Mouse (Mus musculus): Measurements from ENCODE around the gene Slc26a6. TPM values are rescaled to one million over a fixed set of nuclear protein-coding genes. Genes with fewer than 3 reads are reported as not detected.

Gene Slc26a6
- polyA plus RNA-seq, 1 experiment from 2014 or later, result 12.7 TPM

- Histone ChIP-seq H3K36me3 (ENCODE audit: control insufficient read depth, insufficient read depth, low read length) (no peaks in the 10 kb centered on the region; the same call in 1 of the 2 replicates), H3K9ac (ENCODE audit: low read length) (no peak overlapping the region), H3K9me3 (ENCODE audit: control insufficient read depth, low read length) (no peaks in the 10 kb centered on the region), H3K4me1 (replicated peaks; ENCODE audit: control insufficient read depth, insufficient read depth, low read length) (no peaks in the 10 kb centered on the region; the same call in 1 of the 2 replicates), H3K27me3 (ENCODE audit: control insufficient read depth, insufficient read depth, low read length) (peaks cover 8% of the 10 kb centered on the region), H3K4me3 (ENCODE audit: low read depth, low read length) (no peak overlapping the region), H3K27ac (ENCODE audit: low read depth, low read length) (no peak overlapping the region), H3K4me2 (ENCODE audit: low read depth, low read length, severe bottlenecking) (no peak overlapping the region)
- DNase-seq (ENCODE audit: low spot score) (no peak), ATAC-seq (replicated peaks; ENCODE audit: low FRiP score) (no peak)
- WGBS, result 94% methylated on average over 11 of the region's 11 CpGs
These were observed 102.2 kb downstream of the Slc26a6 start for GRCm38 (mm10) chr9:108955241-108955640.

- H3K4me1 ChIP-seq (replicated peaks; ENCODE audit: control insufficient read depth, insufficient read depth, low read length), result no peaks in the 10 kb centered on the region; the same call in 1 of the 2 replicates
- H3K4me2 ChIP-seq (ENCODE audit: low read depth, low read length, severe bottlenecking), result no peak overlapping the region
- H3K27me3 ChIP-seq (ENCODE audit: control insufficient read depth, insufficient read depth, low read length), result peaks cover 8% of the 10 kb centered on the region
- no peak overlapping the region for H3K9ac ChIP-seq (ENCODE audit: low read length)
- no peak overlapping the region for H3K4me3 ChIP-seq (ENCODE audit: low read depth, low read length)
- ATAC-seq (replicated peaks; ENCODE audit: low FRiP score) (no peak), DNase-seq (ENCODE audit: low spot score) (no peak)
- 88% methylated on average over 11 of the region's 11 CpGs for WGBS
- H3K36me3 ChIP-seq (ENCODE audit: control insufficient read depth, insufficient read depth, low read length), result no peaks in the 10 kb centered on the region
- H3K27ac ChIP-seq (ENCODE audit: low read depth, low read length), result no peak overlapping the region
- no peaks in the 10 kb centered on the region for H3K9me3 ChIP-seq (ENCODE audit: control insufficient read depth, low read length)
These were observed 102.8 kb downstream of the Slc26a6 start for GRCm38 (mm10) chr9:108955846-108956245.

Small RNA genes lying within 50 kb of the gene (microRNA-seq; reads per million reads assigned to microRNA genes)
- gene Gm23156 (ENCODE audit: insufficient number of aligned reads), result not detected

Other genes with a start within 250 kb of the Slc26a6 start
- 61.1 and 62.1 TPM in 2 replicates for gene Arih2, start 203.9 kb upstream of the Slc26a6 start, polyA plus RNA-seq (2014; fragmentation: Nextera tagmentation; extraction: Ambion mirVana)
- 22.6 and 26.0 TPM in 2 replicates for gene Slc25a20, start 191.2 kb upstream of the Slc26a6 start, polyA plus RNA-seq (2014; fragmentation: Nextera tagmentation; extraction: Ambion mirVana)
- gene Prkar2a, start 164.0 kb upstream of the Slc26a6 start, polyA plus RNA-seq (2014; fragmentation: Nextera tagmentation; extraction: Ambion mirVana), result 54.1 and 56.8 TPM in 2 replicates
- gene Ip6k2, start 69.5 kb upstream of the Slc26a6 start, polyA plus RNA-seq (2014; fragmentation: Nextera tagmentation; extraction: Ambion mirVana), result 96.6 and 108 TPM in 2 replicates
- 14.4 and 22.0 TPM in 2 replicates for gene Nckipsd, start 44.9 kb upstream of the Slc26a6 start, polyA plus RNA-seq (2014; fragmentation: Nextera tagmentation; extraction: Ambion mirVana)
- gene Celsr3, start 27.0 kb upstream of the Slc26a6 start, polyA plus RNA-seq (2014; fragmentation: Nextera tagmentation; extraction: Ambion mirVana), result 6.9 and 9.4 TPM in 2 replicates
- gene Tmem89, start 61.3 kb downstream of the Slc26a6 start, polyA plus RNA-seq (2014; fragmentation: Nextera tagmentation; extraction: Ambion mirVana), result not detected in 2 replicates
- 395 and 436 TPM in 2 replicates for gene Uqcrc1, start 83.3 kb downstream of the Slc26a6 start, polyA plus RNA-seq (2014; fragmentation: Nextera tagmentation; extraction: Ambion mirVana)
- 2.2 and 3.7 TPM in 2 replicates for gene Col7a1, start 100.3 kb downstream of the Slc26a6 start, polyA plus RNA-seq (2014; fragmentation: Nextera tagmentation; extraction: Ambion mirVana)
- not detected in 2 replicates for gene Ucn2, start 132.7 kb downstream of the Slc26a6 start, polyA plus RNA-seq (2014; fragmentation: Nextera tagmentation; extraction: Ambion mirVana)
- 12.5 and 12.8 TPM in 2 replicates for gene Pfkfb4, start 138.5 kb downstream of the Slc26a6 start, polyA plus RNA-seq (2014; fragmentation: Nextera tagmentation; extraction: Ambion mirVana)
- gene Shisa5, start 185.3 kb downstream of the Slc26a6 start, polyA plus RNA-seq (2014; fragmentation: Nextera tagmentation; extraction: Ambion mirVana), result 30.4 and 33.9 TPM in 2 replicates
- 5.9 and 8.2 TPM in 2 replicates for gene Trex1, start 206.5 kb downstream of the Slc26a6 start, polyA plus RNA-seq (2014; fragmentation: Nextera tagmentation; extraction: Ambion mirVana)
- gene Atrip, start 220.8 kb downstream of the Slc26a6 start, polyA plus RNA-seq (2014; fragmentation: Nextera tagmentation; extraction: Ambion mirVana), result 28.1 and 32.1 TPM in 2 replicates
- gene Ccdc51, start 229.2 kb downstream of the Slc26a6 start, polyA plus RNA-seq (2014; fragmentation: Nextera tagmentation; extraction: Ambion mirVana), result 13.2 and 17.4 TPM in 2 replicates
- 671 and 746 TPM in 2 replicates for gene Tma7, start 229.3 kb downstream of the Slc26a6 start, polyA plus RNA-seq (2014; fragmentation: Nextera tagmentation; extraction: Ambion mirVana)
- gene Plxnb1, start 242.1 kb downstream of the Slc26a6 start, polyA plus RNA-seq (2014; fragmentation: Nextera tagmentation; extraction: Ambion mirVana), result 27.3 and 28.3 TPM in 2 replicates

Data from forebrain, embryonic 11.5 days (tissue).